Mouse (Mus musculus) A20 (cell line): ENCODE data around the gene Vstm4.
A peak's percentile ranks its signal among the peaks of the same experiment; 100 is the strongest.

Source experiments
- DNase-seq: peaks from one replicate; pipeline ENCODE4 v3.0.0-alpha.2; 2011; ENCODE audit warnings: low read depth, low spot score

Gene Vstm4

DNA sequence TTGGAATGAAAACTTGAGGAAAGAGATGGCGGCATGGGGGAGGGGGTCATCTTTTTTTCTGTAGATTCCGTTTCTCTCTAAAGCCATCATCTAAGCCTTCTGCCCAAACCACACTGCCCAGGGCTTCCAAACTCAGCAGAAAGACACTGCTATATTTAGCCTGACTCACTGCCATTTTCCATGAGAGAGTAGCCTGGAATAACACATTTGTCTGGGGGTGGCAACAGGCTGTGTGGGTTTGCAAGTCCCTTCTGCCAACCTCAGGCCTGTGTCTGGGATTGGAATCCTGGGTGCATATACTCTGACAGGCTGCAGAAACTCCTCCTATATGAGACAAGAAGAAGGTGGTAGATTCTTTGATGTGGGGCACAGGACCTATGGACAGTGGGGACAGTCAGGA lies 91.0 kb downstream of the Vstm4 start:
- DNase-seq, result no peak

DNA sequence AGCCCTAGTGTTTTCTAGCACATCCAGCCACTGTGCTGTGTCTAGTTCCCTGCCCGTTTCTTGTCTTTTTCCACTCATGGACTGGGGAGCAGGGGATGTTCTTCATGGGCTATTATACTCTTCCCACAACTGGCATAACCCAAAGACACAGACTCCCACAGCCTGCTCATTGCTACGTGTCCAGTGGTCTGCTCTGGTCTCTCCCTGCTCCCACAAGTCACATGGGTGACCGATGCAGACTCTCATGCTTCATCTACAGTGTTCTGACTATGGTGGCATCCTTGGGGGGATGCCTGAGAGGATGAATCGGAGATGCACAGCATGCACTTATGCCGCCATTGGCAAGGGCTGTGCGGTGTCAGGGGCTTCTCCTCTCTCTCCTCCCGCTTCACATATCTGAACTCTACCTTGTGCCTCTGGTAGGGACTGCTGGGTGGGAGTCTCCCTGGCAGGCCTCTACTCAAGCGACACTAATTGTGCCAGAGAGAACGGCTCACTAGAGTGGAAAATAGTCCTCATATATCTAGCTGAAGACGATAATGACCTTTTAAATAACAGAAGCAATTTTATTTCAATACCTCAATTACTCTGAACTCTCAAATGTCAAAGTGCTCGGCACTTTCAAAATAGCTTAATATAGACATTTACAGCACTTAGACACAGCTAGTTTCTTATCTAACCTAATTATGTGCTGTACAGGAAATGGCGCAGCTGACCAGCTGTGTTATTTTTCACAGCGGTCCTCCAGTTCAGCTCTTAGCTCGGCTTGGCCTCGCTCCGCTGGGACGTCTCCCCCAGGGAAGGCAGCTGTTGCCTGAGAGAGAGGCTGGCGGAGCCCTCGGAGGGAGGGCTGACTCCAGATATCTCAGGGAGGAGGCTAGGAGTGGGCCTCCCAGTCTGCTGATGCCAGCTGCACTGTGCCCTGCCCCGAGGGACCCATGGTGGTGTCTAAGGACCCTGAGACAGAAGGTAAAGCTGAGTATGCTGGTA lies 94.1 kb downstream of the Vstm4 start:
- DNase-seq, result no peak

DNA sequence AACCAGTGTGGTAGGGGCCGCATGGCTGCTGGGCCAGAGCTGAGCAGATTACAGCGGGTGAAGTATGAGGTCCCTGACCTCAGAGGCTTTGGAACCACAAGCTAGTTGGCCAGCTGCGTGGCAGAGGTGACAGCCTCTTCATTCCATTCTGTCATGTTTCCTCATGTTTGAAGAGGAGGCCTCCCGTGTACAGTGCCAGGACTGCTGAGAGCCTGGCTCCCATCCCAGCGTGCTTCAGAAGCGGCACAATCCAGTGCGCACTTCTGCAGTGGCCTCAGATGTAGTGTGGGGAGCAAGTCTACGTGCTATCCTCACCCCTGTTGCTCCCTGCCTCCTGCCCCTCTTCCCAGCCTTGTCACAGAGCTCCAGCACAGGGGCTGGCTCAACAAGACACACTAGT lies 99.9 kb downstream of the Vstm4 start:
- no peak for DNase-seq

DNA sequence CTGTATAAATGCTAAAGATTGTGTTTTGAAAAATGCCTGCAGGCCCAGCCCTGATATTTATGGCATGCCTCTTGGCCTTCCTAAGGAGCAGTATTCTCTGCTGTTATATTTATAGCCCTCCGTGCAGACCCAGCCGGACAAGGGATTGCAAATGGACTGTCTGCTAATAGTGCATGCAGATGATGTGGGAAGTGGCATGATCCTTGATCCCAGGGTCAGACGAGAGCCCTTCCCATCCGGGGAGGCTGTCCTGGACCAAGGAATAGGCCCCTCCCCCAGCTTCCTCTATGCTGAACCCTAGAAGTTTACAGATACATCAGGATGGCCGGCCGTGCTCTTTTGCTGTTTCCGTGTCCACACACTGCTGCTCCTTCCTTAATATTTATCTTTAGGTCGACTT lies 102.1 kb downstream of the Vstm4 start:
- no peak for DNase-seq

DNA sequence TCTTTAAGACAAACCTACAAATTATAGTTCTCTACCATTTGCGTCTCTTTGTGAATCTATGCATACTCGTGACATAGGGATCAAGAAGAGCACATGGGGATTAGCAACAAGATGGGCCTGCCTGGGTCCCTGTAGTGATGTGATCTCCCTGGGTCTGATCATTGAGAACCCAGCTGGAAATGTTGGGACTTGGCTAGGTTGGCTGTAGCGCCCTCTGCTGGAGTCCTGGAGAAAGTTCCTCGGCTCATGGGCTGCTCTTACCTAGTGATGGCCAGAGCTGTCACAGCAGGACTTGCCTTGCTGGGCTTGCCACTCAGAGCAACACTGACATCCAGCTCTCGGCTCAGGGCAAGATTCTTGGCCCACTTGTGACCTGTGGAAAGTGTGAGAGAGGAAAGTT lies 103.9 kb downstream of the Vstm4 start:
- DNase-seq, result peak; percentile 54

DNA sequence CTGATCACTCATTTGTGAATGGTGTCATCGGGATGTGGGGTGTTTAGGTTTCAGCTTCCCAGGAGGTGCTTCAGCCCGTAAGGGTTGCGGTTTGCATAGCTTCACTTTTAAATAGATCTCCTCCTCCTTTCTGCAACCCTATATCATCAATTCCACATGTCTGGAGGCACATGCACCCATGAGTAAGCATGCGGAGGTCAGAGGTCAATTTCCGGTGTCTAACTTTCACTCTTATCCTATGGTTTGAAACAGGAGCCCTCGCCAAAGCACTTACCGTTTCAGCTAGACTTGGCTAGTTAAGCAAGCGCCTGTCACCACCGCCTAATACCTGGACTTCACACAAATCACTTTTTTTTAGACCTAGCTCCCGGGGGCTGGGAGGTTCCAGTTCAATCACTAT lies 108.2 kb downstream of the Vstm4 start:
- no peak for DNase-seq

DNA sequence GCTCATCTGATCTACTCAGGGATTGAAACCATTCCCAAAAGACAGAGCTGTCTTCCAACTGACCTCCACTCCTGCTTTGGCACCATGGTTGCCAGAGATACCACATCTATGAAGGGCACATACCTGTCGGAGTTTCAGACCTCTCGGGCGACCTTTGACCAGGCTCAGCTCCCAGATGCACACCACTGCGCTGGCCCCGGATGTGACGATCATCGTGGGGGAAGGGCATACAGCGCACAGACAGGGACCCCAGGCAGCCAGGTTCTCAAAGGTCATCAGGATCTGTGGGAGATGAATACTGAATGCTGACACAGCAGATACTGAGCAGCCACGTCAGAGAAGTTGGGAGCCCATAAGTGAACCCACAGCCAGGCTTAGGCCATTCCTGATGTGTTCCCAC lies 114.1 kb downstream of the Vstm4 start:
- DNase-seq, result no peak

DNA sequence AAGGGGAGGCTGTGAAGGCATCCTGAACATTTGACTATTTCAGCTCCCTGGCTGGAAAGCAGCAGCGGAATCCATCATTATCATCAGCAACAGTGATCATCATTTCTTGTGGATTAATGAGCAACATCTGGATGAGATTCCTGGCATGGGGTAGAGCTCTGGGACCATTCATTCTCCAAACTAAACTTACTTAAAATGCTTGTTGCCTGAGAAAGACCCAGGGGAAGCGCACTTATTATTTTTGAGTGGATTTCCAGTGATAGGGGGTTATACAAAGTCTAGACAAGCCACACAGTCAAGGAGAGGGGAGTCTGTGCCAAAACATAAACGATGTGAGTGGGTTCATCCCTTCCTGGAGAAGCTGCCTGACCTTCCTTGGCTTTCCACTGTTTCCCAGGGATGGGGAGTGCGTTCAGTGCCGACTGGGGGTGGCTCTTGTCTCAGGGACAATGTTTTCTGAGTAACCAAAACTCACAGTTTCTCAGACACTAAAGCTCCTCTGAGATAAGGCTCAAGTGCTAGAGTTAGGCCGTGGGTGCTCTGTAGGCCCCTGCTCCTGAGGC lies 127.7 kb downstream of the Vstm4 start:
- DNase-seq, result no peak

DNA sequence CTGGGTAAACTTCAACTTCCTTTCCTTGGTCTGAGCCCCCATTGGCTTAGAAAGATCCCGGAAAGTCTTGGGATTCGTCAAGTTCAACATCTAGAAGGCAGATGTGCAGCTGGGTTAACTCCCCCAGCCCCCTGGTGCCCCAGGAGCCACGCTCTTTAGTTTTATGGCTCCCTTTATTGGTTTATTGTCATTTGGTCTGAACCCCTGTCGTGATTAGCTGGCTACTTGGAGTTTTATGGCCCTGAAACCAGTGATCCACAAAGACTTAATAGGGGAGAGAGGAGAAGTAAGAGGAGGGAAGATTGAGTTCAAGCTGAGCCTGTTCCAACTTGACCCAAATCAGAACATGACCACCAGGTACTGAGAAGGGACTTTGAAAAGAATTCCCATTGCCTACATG lies 130.1 kb downstream of the Vstm4 start:
- no peak for DNase-seq
